Comparison of ENCODE assay signal across 17 mouse cellular contexts in genomic region chr16:93158526-93159226, GRCm38 (mm10).
A peak's percentile ranks its signal among the peaks of the same experiment; 100 is the strongest.
DNase-seq lines count a peak whose midpoint lies in the region; ATAC-seq and TF ChIP-seq lines count a peak whose summit lies in the region.
"Had no signal": no experiment of that assay in that cellular context is flagged by ENCODE, and none has a peak within 500 bp of the region (broad histone marks: within the 10 kb centered on the region; RNA-seq: fewer than 3 reads in every experiment).

No protein-coding gene starts in this region.

- no peaks in the 10 kb centered on the region for H3K27me3 ChIP-seq in kidney, postnatal 0 days (ENCODE audit: insufficient read depth, low read length)
- no peaks in the 10 kb centered on the region for H3K27me3 ChIP-seq in E14TG2a.4 (ENCODE audit: insufficient read depth, low read length)
- H3K27me3 ChIP-seq: forebrain, embryonic 13.5 days; hindbrain, embryonic 15.5 days; lung, embryonic 15.5 days; stomach, embryonic 15.5 days had no signal

- no peaks in the 10 kb centered on the region for H3K9me3 ChIP-seq in kidney, postnatal 0 days (replicated peaks; ENCODE audit: low read length)
- no peaks in the 10 kb centered on the region for H3K9me3 ChIP-seq in E14TG2a.4 (ENCODE audit: low read length)
- H3K9me3 ChIP-seq: forebrain, embryonic 13.5 days; heart, embryonic 15.5 days; hindbrain, embryonic 15.5 days; lung, embryonic 15.5 days; stomach, embryonic 15.5 days had no signal

- WGBS in kidney, postnatal 0 days, result 83% methylated on average over 8 of the region's 8 CpGs

- no peak overlapping the region for H3K4me2 ChIP-seq in kidney, postnatal 0 days (ENCODE audit: low read length)
- H3K4me2 ChIP-seq: forebrain, embryonic 13.5 days; heart, embryonic 15.5 days; hindbrain, embryonic 15.5 days; lung, embryonic 15.5 days; stomach, embryonic 15.5 days had no signal

- no peaks in the 10 kb centered on the region for H3K4me1 ChIP-seq in kidney, postnatal 0 days (replicated peaks; ENCODE audit: insufficient read depth, low read length)
- H3K4me1 ChIP-seq in E14TG2a.4 (replicated peaks; ENCODE audit: low read depth, low read length), result no peaks in the 10 kb centered on the region
- H3K4me1 ChIP-seq: forebrain, embryonic 13.5 days; heart, embryonic 15.5 days; hindbrain, embryonic 15.5 days; lung, embryonic 15.5 days; stomach, embryonic 15.5 days had no signal

- TF ChIP-seq CTCF in kidney, postnatal 0 days (IDR thresholded peaks at IDR 0.05; ENCODE audit: low read depth), result peak; percentile 45
- TF ChIP-seq CTCF in E14TG2a.4 (conservative IDR thresholded peaks at IDR 0.05; ENCODE audit: low read length), result peak; percentile 47; the same call in 1 of the 2 replicates

- no peaks in the 10 kb centered on the region for H3K36me3 ChIP-seq in kidney, postnatal 0 days (ENCODE audit: insufficient read depth, low read length)
- H3K36me3 ChIP-seq in E14TG2a.4 (ENCODE audit: insufficient read depth, low read length), result no peaks in the 10 kb centered on the region
- H3K36me3 ChIP-seq: heart, embryonic 15.5 days; hindbrain, embryonic 15.5 days; lung, embryonic 15.5 days; stomach, embryonic 15.5 days had no signal

- no peak overlapping the region for H3K27ac ChIP-seq in kidney, postnatal 0 days
- H3K27ac ChIP-seq: forebrain, embryonic 13.5 days; heart, embryonic 15.5 days; hindbrain, embryonic 15.5 days; lung, embryonic 15.5 days; stomach, embryonic 15.5 days had no signal

- no peak overlapping the region for H3K4me3 ChIP-seq in kidney, postnatal 0 days (replicated peaks; ENCODE audit: low read depth, low read length)
- H3K4me3 ChIP-seq in E14TG2a.4 (replicated peaks; ENCODE audit: low read length), result no peak overlapping the region
- H3K4me3 ChIP-seq: forebrain, embryonic 13.5 days; heart, embryonic 15.5 days; hindbrain, embryonic 15.5 days; lung, embryonic 15.5 days; stomach, embryonic 15.5 days had no signal

- DNase-seq in kidney, postnatal 0 days (ENCODE audit: low spot score), result no peak
- DNase-seq in kidney, adult 11 months, result no peak
- DNase-seq in A20 (ENCODE audit: low read depth, low spot score), result peak; percentile 25
- DNase-seq in retina, postnatal 1 day, result no peak
- no peak for DNase-seq in embryo, embryonic 10.5 days (ENCODE audit: low spot score)
- no peak for DNase-seq in left cerebral cortex, postnatal 25 days (ENCODE audit: low spot score in 2 of 2)
- DNase-seq: adrenal gland, postnatal 10 days; cerebellum, adult 8-10 months; gastrocnemius, postnatal 25 days; midbrain, embryonic 14.5 days had no signal

- intact Hi-C loops in left cerebral cortex, postnatal 25 days (cut with DNase I), result loop anchor here (5.0 to 10.0 kb wide), 2 partner anchors 134 to 296 kb away; no protein-coding TSS in a partner anchor

- no peak for ATAC-seq in kidney, postnatal 0 days (replicated peaks; ENCODE audit: low FRiP score, low read depth)
- peak; percentile 23; the same call in 1 of the 2 replicates for ATAC-seq in erythroid progenitor cell, adult 5-6 weeks (replicated peaks; ENCODE audit: low FRiP score, poor library complexity, severe bottlenecking)
- ATAC-seq: forebrain, embryonic 13.5 days had no signal

- no peak overlapping the region for H3K9ac ChIP-seq in kidney, postnatal 0 days (ENCODE audit: low read depth, low read length)
- H3K9ac ChIP-seq: forebrain, embryonic 13.5 days; heart, embryonic 15.5 days; hindbrain, embryonic 15.5 days; lung, embryonic 15.5 days; stomach, embryonic 15.5 days had no signal
